8 mouse cellular contexts compared by ENCODE assay signal in the genomic region with DNA sequence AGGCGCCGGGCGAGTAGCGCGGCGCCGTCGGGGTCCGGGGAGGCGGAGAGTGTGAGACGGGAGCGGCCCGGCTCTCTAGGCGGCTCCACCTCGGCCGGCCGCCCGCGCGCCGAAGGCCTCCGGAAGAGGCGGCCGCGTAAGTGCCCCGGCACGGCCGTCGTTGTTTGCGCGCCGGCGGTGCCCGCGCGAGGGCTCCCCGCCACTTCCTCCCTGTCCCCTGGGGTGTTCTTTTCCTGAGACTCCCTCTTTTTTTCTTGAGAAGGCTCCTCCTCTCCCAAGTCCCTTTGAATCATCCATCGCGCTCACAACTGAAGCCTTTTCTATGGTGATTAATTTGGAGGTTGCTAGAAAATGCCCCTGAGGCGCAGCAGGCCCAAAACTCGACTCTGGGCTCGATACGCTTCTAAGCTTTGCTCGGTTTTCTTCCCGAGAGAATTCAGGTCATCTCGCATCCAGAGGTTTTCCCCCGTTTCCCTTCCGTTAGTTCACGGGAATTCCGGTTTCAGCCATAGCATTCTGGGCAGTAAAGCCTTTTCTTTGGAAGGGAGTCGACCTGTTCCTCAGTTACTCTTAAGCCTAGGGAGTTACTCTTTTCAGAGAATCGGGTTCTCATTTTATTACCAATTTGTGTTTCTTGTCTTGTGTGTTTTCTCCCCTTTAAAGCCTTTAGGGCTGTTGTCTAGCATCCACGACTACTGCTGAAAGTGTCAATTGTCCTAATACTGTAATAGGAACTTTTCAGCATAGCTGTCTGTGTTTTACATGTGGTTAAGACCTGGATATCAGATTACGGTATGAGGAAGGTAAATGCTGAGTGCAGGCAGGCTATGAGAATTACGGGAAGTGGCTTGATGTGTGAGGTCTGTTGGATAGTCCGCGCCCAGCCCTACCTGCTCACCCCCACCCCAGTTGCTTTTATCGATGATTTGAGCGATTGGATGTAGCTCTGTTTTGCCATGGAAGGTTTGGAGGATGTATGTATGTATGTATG. TPM values are rescaled to one million over a fixed set of nuclear protein-coding genes. Genes with fewer than 3 reads are reported as not detected.
DNase-seq lines count a peak whose midpoint lies in the region; ATAC-seq and TF ChIP-seq lines count a peak whose summit lies in the region.

No protein-coding gene starts in this region.

- H3K4me3 ChIP-seq in bone marrow macrophage, adult 2 months (ENCODE audit: insufficient read depth, low read length): peak overlapping the region; percentile 65
- peak overlapping the region; percentile 80 for H3K4me3 ChIP-seq in forebrain, postnatal 0 days (ENCODE audit: low read depth, low read length)
- H3K4me3 ChIP-seq in limb, embryonic 15.5 days: peak overlapping the region; percentile 88
- H3K4me3 ChIP-seq in myocyte: peak overlapping the region; percentile 52

- H3K4me2 ChIP-seq in forebrain, postnatal 0 days (ENCODE audit: low read depth): peak overlapping the region; percentile 71
- peak overlapping the region; percentile 65 for H3K4me2 ChIP-seq in limb, embryonic 15.5 days
- H3K4me2 ChIP-seq in myocyte (ENCODE audit: low read depth): peak overlapping the region; percentile 72

- ATAC-seq in forebrain, postnatal 0 days: peak; percentile 59
- peak; percentile 78 for ATAC-seq in limb, embryonic 15.5 days (ENCODE audit: insufficient number of reproducible peaks, low FRiP score, low TSS enrichment, low read depth)

- WGBS in forebrain, postnatal 0 days: under 1% methylated on average over 58 of the region's 59 CpGs
- WGBS in limb, embryonic 15.5 days: under 1% methylated on average over 48 of the region's 59 CpGs

- H3K9me3 ChIP-seq in forebrain, postnatal 0 days (ENCODE audit: low read length): no peaks in the 10 kb centered on the region
- no peaks in the 10 kb centered on the region for H3K9me3 ChIP-seq in limb, embryonic 15.5 days

- H3K4me1 ChIP-seq in bone marrow macrophage, adult 2 months (ENCODE audit: control insufficient read depth, insufficient read depth, low read length): peaks cover 14% of the 10 kb centered on the region
- 0 out of 2 replicates have a peak, but pooled peaks cover 3% of the 10 kb centered on the region for H3K4me1 ChIP-seq in forebrain, postnatal 0 days (ENCODE audit: insufficient read depth)
- peaks cover 22% of the 10 kb centered on the region for H3K4me1 ChIP-seq in limb, embryonic 15.5 days

- H3K9ac ChIP-seq in forebrain, postnatal 0 days: peak overlapping the region; percentile 86
- peak overlapping the region; percentile 98 for H3K9ac ChIP-seq in limb, embryonic 15.5 days

- H3K27me3 ChIP-seq in forebrain, postnatal 0 days (ENCODE audit: insufficient read depth, low read length): no peaks in the 10 kb centered on the region
- H3K27me3 ChIP-seq in limb, embryonic 15.5 days: no peaks in the 10 kb centered on the region
- H3K27me3 ChIP-seq in myocyte (ENCODE audit: control insufficient read depth, insufficient read depth, insufficient read length): no peaks in the 10 kb centered on the region

- TF ChIP-seq CTCF in bone marrow macrophage, adult 2 months (IDR thresholded peaks at IDR 0.05; ENCODE audit: low read depth, low read length): peak; percentile 25; the same call in 1 of the 2 replicates
- TF ChIP-seq CTCF in forebrain, postnatal 0 days (IDR thresholded peaks at IDR 0.05; ENCODE audit: low read depth): no peak

- H3ac ChIP-seq in myocyte (ENCODE audit: control insufficient read depth, insufficient read length): peak overlapping the region; percentile 34

- H3K27ac ChIP-seq in bone marrow macrophage, adult 2 months (ENCODE audit: insufficient read depth, low read depth, low read length): peak overlapping the region; percentile 81
- peak overlapping the region; percentile 97 for H3K27ac ChIP-seq in forebrain, postnatal 0 days (ENCODE audit: low read depth, low read length)
- peak overlapping the region; percentile 100 for H3K27ac ChIP-seq in limb, embryonic 15.5 days

- peak; percentile 10 to 32 for DNase-seq in right cerebral cortex, adult 2 months (ENCODE audit: low spot score in 2 of 2)
- no peak for DNase-seq in right cerebral cortex, postnatal 36 days (ENCODE audit: low spot score in 2 of 2)
- peak; percentile 66 for DNase-seq in forebrain, postnatal 0 days
- no peak for DNase-seq in left cerebral cortex, adult 9 months (ENCODE audit: low spot score in 2 of 2)
- no peak for DNase-seq in urinary bladder, adult 18-20 months (ENCODE audit: low spot score in 2 of 2)

- H3K36me3 ChIP-seq in forebrain, postnatal 0 days (ENCODE audit: insufficient read depth): no peaks in the 10 kb centered on the region
- H3K36me3 ChIP-seq in limb, embryonic 15.5 days: no peaks in the 10 kb centered on the region
- H3K36me3 ChIP-seq in myocyte (ENCODE audit: control insufficient read depth, insufficient read depth): no peaks in the 10 kb centered on the region

- H3K79me2 ChIP-seq in myocyte (ENCODE audit: control insufficient read depth, insufficient read depth): peaks cover 50% of the 10 kb centered on the region

- TF ChIP-seq POLR2A in bone marrow macrophage, adult 2 months (IDR thresholded peaks at IDR 0.05; ENCODE audit: borderline replicate concordance, low read depth, low read length): 0 out of 2 replicates have a peak, but pooled peaks have one; percentile 29
- TF ChIP-seq POLR2A in myocyte (IDR thresholded peaks at IDR 0.05; ENCODE audit: insufficient read length, low read depth): no peak

TF ChIP-seq in myocyte, 11 proteins besides CTCF, POLR2A, EP300 and RAD21:
- TF ChIP-seq MYOG (IDR thresholded peaks at IDR 0.05; ENCODE audit: control insufficient read depth in 1 of 3, insufficient read depth in 1 of 3, insufficient read length in 2 of 3, low read depth in 2 of 3): no peak
- no peak for TF ChIP-seq CEBPB (IDR thresholded peaks at IDR 0.05; ENCODE audit: insufficient read depth, poor library complexity, severe bottlenecking)
- TF ChIP-seq MYOD1 (IDR thresholded peaks at IDR 0.05; ENCODE audit: control insufficient read depth in 1 of 3, insufficient read length in 2 of 3, low read depth in 2 of 3): no peak
- TF ChIP-seq TCF12 (IDR thresholded peaks at IDR 0.05; ENCODE audit: insufficient read depth, poor library complexity, severe bottlenecking): no peak
- TF ChIP-seq MAX (IDR thresholded peaks at IDR 0.05; ENCODE audit: low read depth): no peak
- no peak for TF ChIP-seq USF1 (IDR thresholded peaks at IDR 0.05; ENCODE audit: low read depth)
- TF ChIP-seq E2F4 (IDR thresholded peaks at IDR 0.05; ENCODE audit: insufficient read depth): no peak
- no peak for TF ChIP-seq REST (IDR thresholded peaks at IDR 0.05; ENCODE audit: insufficient read depth, insufficient read length)
- no peak for TF ChIP-seq POLR2AphosphoS2 (IDR thresholded peaks at IDR 0.05; ENCODE audit: insufficient read length, low read depth)
- TF ChIP-seq SRF (IDR thresholded peaks at IDR 0.05; ENCODE audit: control insufficient read depth, insufficient read length, low read depth): no peak
- TF ChIP-seq TCF3 (IDR thresholded peaks at IDR 0.05; ENCODE audit: insufficient read length, low read depth): no peak

RNA-seq across cellular contexts. Expression of gene Pank2, which starts 0.7 kb away (rescaled TPM):
- polyA plus RNA-seq in bone marrow macrophage, adult 2 months (2012; ENCODE audit: insufficient read depth, insufficient read length, missing spikeins): 49.3 and 50.2 TPM in 2 replicates
- total RNA-seq in forebrain, postnatal 0 days (2014; rRNA removed): 41.9 and 44.9 TPM in 2 replicates
- polyA plus RNA-seq in forebrain, postnatal 0 days (2015; fragmentation: Nextera tagmentation; extraction: Ambion mirVana): 28.6 and 33.5 TPM in 2 replicates
- polyA plus RNA-seq in limb, embryonic 15.5 days (2015; fragmentation: Nextera tagmentation; extraction: Ambion mirVana): 27.9 and 34.8 TPM in 2 replicates
- polyA plus RNA-seq in myocyte (2012; fragmentation: generic; extraction: Trizol): 26.2 TPM

RNA-seq across cellular contexts. Expression of gene Mavs, which starts 29.1 kb away (rescaled TPM):
- 39.0 and 40.3 TPM in 2 replicates for polyA plus RNA-seq in bone marrow macrophage, adult 2 months (2012; ENCODE audit: insufficient read depth, insufficient read length, missing spikeins)
- total RNA-seq in forebrain, postnatal 0 days (2014; rRNA removed): 3.8 and 5.7 TPM in 2 replicates
- polyA plus RNA-seq in forebrain, postnatal 0 days (2015; fragmentation: Nextera tagmentation; extraction: Ambion mirVana): 3.5 and 5.0 TPM in 2 replicates
- 19.2 and 22.5 TPM in 2 replicates for polyA plus RNA-seq in limb, embryonic 15.5 days (2015; fragmentation: Nextera tagmentation; extraction: Ambion mirVana)
- 16.6 TPM for polyA plus RNA-seq in myocyte (2012; fragmentation: generic; extraction: Trizol)

RNA-seq across cellular contexts. Expression of gene Ap5s1, which starts 56.1 kb away (rescaled TPM):
- polyA plus RNA-seq in bone marrow macrophage, adult 2 months (2012; ENCODE audit: insufficient read depth, insufficient read length, missing spikeins): 28.1 and 29.1 TPM in 2 replicates
- total RNA-seq in forebrain, postnatal 0 days (2014; rRNA removed): 37.4 and 40.7 TPM in 2 replicates
- polyA plus RNA-seq in forebrain, postnatal 0 days (2015; fragmentation: Nextera tagmentation; extraction: Ambion mirVana): 36.1 and 36.8 TPM in 2 replicates
- polyA plus RNA-seq in limb, embryonic 15.5 days (2015; fragmentation: Nextera tagmentation; extraction: Ambion mirVana): 26.7 and 27.8 TPM in 2 replicates
- polyA plus RNA-seq in myocyte (2012; fragmentation: generic; extraction: Trizol): 33.6 TPM

Comparison
In these comparisons a context has a peak if more than half of its experiments do, and no peak if none do; other contexts are left out.
1. DNase-seq: peak in right cerebral cortex, adult 2 months (2 of 2) and forebrain, postnatal 0 days (single experiment); none in right cerebral cortex, postnatal 36 days (0 of 2), left cerebral cortex, adult 9 months (0 of 2) and urinary bladder, adult 18-20 months (0 of 2).
2. Peak in every context shown above with its lines, with median percentiles within 50 percentile points of each other: H3K27ac ChIP-seq, H3K4me3 ChIP-seq and H3K4me2 ChIP-seq.